Mouse (Mus musculus): ENCODE measurements at regions not wholly inside any gene's neighbourhood (a gene's known extent, or its start where the extent isn't known, plus 50 kb on each side); places are given as distances from the start of the nearest gene placed in this dataset.

GRCm38 (mm10) chr2:124820821-124821220, 247.1 kb upstream of the Slc24a5 start:
- Histone ChIP-seq H3K79me2 (ENCODE audit: control insufficient read depth, insufficient read depth, low read length, poor library complexity) (no peaks in the 10 kb centered on the region), H3K9ac (ENCODE audit: control insufficient read depth, low read depth, low read length, poor library complexity, severe bottlenecking) (no peak overlapping the region), H3K36me3 (ENCODE audit: control insufficient read depth in 1 of 2, insufficient read depth in 2 of 2, low read length in 2 of 2) (no peaks in the 10 kb centered on the region), H3K27ac (ENCODE audit: control insufficient read depth, low read depth, low read length) (no peak overlapping the region), H3K4me3 (ENCODE audit: control insufficient read depth in 1 of 2, insufficient read depth in 1 of 2, low read depth in 2 of 2, low read length in 2 of 2) (no peak overlapping the region), H3K27me3 (ENCODE audit: control insufficient read depth in 1 of 2, insufficient read depth in 2 of 2, low read length in 2 of 2) (no peaks in the 10 kb centered on the region), H3K4me1 (ENCODE audit: control insufficient read depth in 1 of 2, insufficient read depth in 2 of 2, low read length in 2 of 2) (no peaks in the 10 kb centered on the region), H3K9me3 (replicated peaks; ENCODE audit: insufficient read depth, low read length) (no peaks in the 10 kb centered on the region)
- TF ChIP-seq POLR2A (IDR thresholded peaks at IDR 0.05; ENCODE audit: control insufficient read depth in 1 of 2, insufficient read depth in 1 of 2, low read depth in 1 of 2, low read length in 2 of 2, poor library complexity in 1 of 2) (no peak), EP300 (IDR thresholded peaks at IDR 0.05; ENCODE audit: low read depth in 1 of 2, low read length in 2 of 2) (no peak), TBP (IDR thresholded peaks at IDR 0.05; ENCODE audit: low read depth, low read length) (no peak), RCOR1 (IDR thresholded peaks at IDR 0.05; ENCODE audit: low read depth, low read length) (no peak), MYB (IDR thresholded peaks at IDR 0.05; ENCODE audit: low read depth, low read length) (no peak), POLR2AphosphoS2 (IDR thresholded peaks at IDR 0.05; ENCODE audit: low read length) (no peak), TAL1 (IDR thresholded peaks at IDR 0.05; ENCODE audit: low read length) (no peak), MXI1 (IDR thresholded peaks at IDR 0.05; ENCODE audit: low read depth, low read length) (no peak), RAD21 (IDR thresholded peaks at IDR 0.05; ENCODE audit: low read depth, low read length) (no peak), USF2 (IDR thresholded peaks at IDR 0.05; ENCODE audit: borderline replicate concordance in 1 of 2, insufficient read depth in 1 of 2, low read depth in 1 of 2, low read length in 2 of 2) (no peak), ZMIZ1 (IDR thresholded peaks at IDR 0.05; ENCODE audit: low read depth, low read length) (no peak), MAZ (IDR thresholded peaks at IDR 0.05; ENCODE audit: low read depth, low read length) (no peak), NELFE (IDR thresholded peaks at IDR 0.05; ENCODE audit: low read depth, low read length) (no peak), MYC (IDR thresholded peaks at IDR 0.05; ENCODE audit: low read depth, low read length) (no peak)
- no peak for DNase-seq (ENCODE audit: low read depth, low spot score)

GRCm38 (mm10) chr2:124821366-124821765, 246.6 kb upstream of the Slc24a5 start:
- H3K4me1 ChIP-seq (ENCODE audit: control insufficient read depth in 1 of 2, insufficient read depth in 2 of 2, low read length in 2 of 2), result no peaks in the 10 kb centered on the region
- H3K79me2 ChIP-seq (ENCODE audit: control insufficient read depth, insufficient read depth, low read length, poor library complexity), result no peaks in the 10 kb centered on the region
- no peak overlapping the region for H3K4me3 ChIP-seq (ENCODE audit: control insufficient read depth in 1 of 2, insufficient read depth in 1 of 2, low read depth in 2 of 2, low read length in 2 of 2)
- H3K9me3 ChIP-seq (replicated peaks; ENCODE audit: insufficient read depth, low read length), result no peaks in the 10 kb centered on the region
- no peak for TF ChIP-seq MYB (IDR thresholded peaks at IDR 0.05; ENCODE audit: low read depth, low read length)
- TF ChIP-seq ELF1 (IDR thresholded peaks at IDR 0.05; ENCODE audit: low read depth, low read length), result no peak
- no peak for TF ChIP-seq MAFK (IDR thresholded peaks at IDR 0.05; ENCODE audit: borderline replicate concordance, low read depth, low read length)
- no peak for TF ChIP-seq CHD2 (IDR thresholded peaks at IDR 0.05; ENCODE audit: low read length)
- TF ChIP-seq MYC (IDR thresholded peaks at IDR 0.05; ENCODE audit: low read depth, low read length), result no peak
- no peak for TF ChIP-seq MAZ (IDR thresholded peaks at IDR 0.05; ENCODE audit: low read depth, low read length)
- no peak for TF ChIP-seq MEF2A (IDR thresholded peaks at IDR 0.05; ENCODE audit: extremely low read depth, insufficient replicate concordance, low read depth, low read length, poor library complexity, severe bottlenecking)
- TF ChIP-seq SMC3 (IDR thresholded peaks at IDR 0.05; ENCODE audit: low read depth, low read length), result no peak
- TF ChIP-seq TBP (IDR thresholded peaks at IDR 0.05; ENCODE audit: low read depth, low read length), result no peak
- no peak for TF ChIP-seq CHD1 (IDR thresholded peaks at IDR 0.05; ENCODE audit: low read depth, low read length)
- H3K27ac ChIP-seq (ENCODE audit: control insufficient read depth, low read depth, low read length), result no peak overlapping the region
- no peak overlapping the region for H3K9ac ChIP-seq (ENCODE audit: control insufficient read depth, low read depth, low read length, poor library complexity, severe bottlenecking)
- no peak for DNase-seq (ENCODE audit: low read depth, low spot score)
- H3K36me3 ChIP-seq (ENCODE audit: control insufficient read depth in 1 of 2, insufficient read depth in 2 of 2, low read length in 2 of 2), result no peaks in the 10 kb centered on the region
- H3K27me3 ChIP-seq (ENCODE audit: control insufficient read depth in 1 of 2, insufficient read depth in 2 of 2, low read length in 2 of 2), result no peaks in the 10 kb centered on the region
